Mouse (Mus musculus): Measurements from ENCODE around the gene Msx2.

Msx2 gene

GRCm38 (mm10) chr13:53465191-53465820 lies 7.6 kb downstream of the Msx2 start:
- DNase-seq (ENCODE audit: low read depth, low spot score): no peak

- no peak for DNase-seq (ENCODE audit: low read depth, low spot score)
These were observed 8.4 kb downstream of the Msx2 start for GRCm38 (mm10) chr13:53464441-53465001.

- no peak for DNase-seq (ENCODE audit: low read depth, low spot score)
These were observed 8.9 kb downstream of the Msx2 start for GRCm38 (mm10) chr13:53463946-53464345.

- DNase-seq (ENCODE audit: low read depth, low spot score): no peak
These were observed 9.8 kb downstream of the Msx2 start for GRCm38 (mm10) chr13:53463037-53463436.

GRCm38 (mm10) chr13:53462649-53462970 lies 10.3 kb downstream of the Msx2 start:
- DNase-seq (ENCODE audit: low read depth, low spot score): no peak

GRCm38 (mm10) chr13:53461855-53462648 lies 10.8 kb downstream of the Msx2 start:
- no peak for DNase-seq (ENCODE audit: low read depth, low spot score)

GRCm38 (mm10) chr13:53461346-53461745 lies 11.5 kb downstream of the Msx2 start:
- DNase-seq (ENCODE audit: low read depth, low spot score): no peak

- DNase-seq (ENCODE audit: low read depth, low spot score): no peak
These were observed 14.1 kb downstream of the Msx2 start for GRCm38 (mm10) chr13:53458766-53459165.

- DNase-seq (ENCODE audit: low read depth, low spot score): no peak
These were observed 17.8 kb downstream of the Msx2 start for GRCm38 (mm10) chr13:53454794-53455672.

- no peak for DNase-seq (ENCODE audit: low read depth, low spot score)
These were observed 18.9 kb downstream of the Msx2 start for GRCm38 (mm10) chr13:53453927-53454326.

- no peak for DNase-seq (ENCODE audit: low read depth, low spot score)
These were observed 25.3 kb downstream of the Msx2 start for GRCm38 (mm10) chr13:53447609-53448008.

- no peak for DNase-seq (ENCODE audit: low read depth, low spot score)
These were observed 29.3 kb downstream of the Msx2 start for GRCm38 (mm10) chr13:53443602-53444001.

GRCm38 (mm10) chr13:53442168-53442980 lies 30.5 kb downstream of the Msx2 start:
- peak; percentile 21 for DNase-seq (ENCODE audit: low read depth, low spot score)

- DNase-seq (ENCODE audit: low read depth, low spot score): no peak
These were observed 31.4 kb downstream of the Msx2 start for GRCm38 (mm10) chr13:53441307-53442028.

GRCm38 (mm10) chr13:53439957-53440356 lies 32.9 kb downstream of the Msx2 start:
- DNase-seq (ENCODE audit: low read depth, low spot score): no peak

GRCm38 (mm10) chr13:53426507-53426906 lies 46.4 kb downstream of the Msx2 start:
- peak; percentile 90 for DNase-seq (ENCODE audit: low read depth, low spot score)

- no peak for DNase-seq (ENCODE audit: low read depth, low spot score)
These were observed 51.7 kb downstream of the Msx2 start for GRCm38 (mm10) chr13:53421189-53421588.

GRCm38 (mm10) chr13:53420741-53421140 lies 52.1 kb downstream of the Msx2 start:
- DNase-seq (ENCODE audit: low read depth, low spot score): no peak

GRCm38 (mm10) chr13:53419681-53420080 lies 53.2 kb downstream of the Msx2 start:
- DNase-seq (ENCODE audit: low read depth, low spot score): no peak

GRCm38 (mm10) chr13:53417701-53418100 lies 55.2 kb downstream of the Msx2 start:
- DNase-seq (ENCODE audit: low read depth, low spot score): no peak

Data from retina, postnatal 7 days (tissue).